Mouse (Mus musculus) olfactory bulb, adult 2 months (tissue): ENCODE results near the gene Olfr172. TPM values are rescaled to one million over a fixed set of nuclear protein-coding genes. Genes with fewer than 3 reads are reported as not detected.

ENCODE experiments used
- H3K27ac ChIP-seq: fragments of 200-500 bp; 2 replicates; pipeline ENCODE4 v1.5.1; 2012; ENCODE audit warnings: low read depth, low read length; ENCODE audit not compliant: insufficient read depth
- H3K4me1 ChIP-seq: fragments of 200-500 bp; 2 replicates; pipeline ENCODE4 v1.6.1; 2012; ENCODE audit warnings: low read length; ENCODE audit not compliant: control insufficient read depth, insufficient read depth
- H3K4me3 ChIP-seq: fragments of 200-500 bp; 2 replicates; pipeline ENCODE4 v1.5.1; 2012; ENCODE audit warnings: mild to moderate bottlenecking, low read depth, low read length, moderate library complexity; ENCODE audit not compliant: insufficient read depth
- CTCF ChIP-seq: fragments of 200-500 bp; IDR thresholded peaks from 2 replicates; pipeline ENCODE4 v1.5.1; 2012; ENCODE audit warnings: low read depth, mild to moderate bottlenecking, low read length, moderate library complexity; ENCODE audit not compliant: insufficient read depth
- POLR2A ChIP-seq: fragments of 200-500 bp; IDR thresholded peaks from 2 replicates; pipeline ENCODE4 v1.6.1; 2012; ENCODE audit warnings: mild to moderate bottlenecking, low read depth, low read length, moderate library complexity; ENCODE audit not compliant: insufficient read depth
- WGBS: fragments of 180-500 bp; shearing (Covaris S2); methylation state at CpG from one replicate; pipeline ENCODE4 v1.1.7; 2018; 5-methylcytosine and 5-hydroxymethylcytosine counted together
- polyA plus RNA-seq: library from polyadenylated mRNA; stranded (reverse); fragments of >200 nt; gene quantifications from 2 replicates; pipeline ENCODE4 v1.2.4, GENCODE M21; 2012; ENCODE audit warnings: low replicate concordance; ENCODE audit not compliant: missing spikeins, insufficient read depth, insufficient read length

Gene Olfr172
- polyA plus RNA-seq, 1 experiment = not detected

- H3K4me3 ChIP-seq = peak within 1 kb of the TSS; percentile 86
Observed at GRCm38 (mm10) chr16:58727477-58728131, 35.4 kb downstream of the Olfr172 start, which contains the start of gene Cldnd1. Gene Cldnd1 (plus strand): TSS chr16:58727910.

GRCm38 (mm10) chr16:58726680-58727476 is 36.1 kb downstream of the Olfr172 start:
- 80% methylated on average over 11 of the region's 11 CpGs for WGBS
- no peak for TF ChIP-seq POLR2A
- TF ChIP-seq CTCF = no peak
- Histone ChIP-seq H3K4me3 (no peak overlapping the region), H3K4me1 (peaks cover 6% of the 10 kb centered on the region), H3K27ac (no peak overlapping the region)

More at GRCm38 (mm10) chr16:58727477-58728131, 35.4 kb downstream of the Olfr172 start, which contains the start of gene Cldnd1:
- TF ChIP-seq CTCF (no peak), POLR2A (peak; percentile 57)
- 2% methylated on average over 33 of the region's 35 CpGs for WGBS
- H3K4me1 ChIP-seq = peaks cover 6% of the 10 kb centered on the region
- no peak within 1 kb of the TSS for H3K27ac ChIP-seq

- no peak overlapping the region for H3K4me3 ChIP-seq
- WGBS = over 99% methylated on average over 2 of the region's 2 CpGs
- no peaks in the 10 kb centered on the region for H3K4me1 ChIP-seq
Observed at GRCm38 (mm10) chr16:58722292-58722691, 40.7 kb downstream of the Olfr172 start.

GRCm38 (mm10) chr16:58718666-58719120 is 44.3 kb downstream of the Olfr172 start, which contains the start of gene Gpr15:
Gene Gpr15 (minus strand): TSS chr16:58719070.
- TF ChIP-seq CTCF (no peak), POLR2A (no peak)
- Histone ChIP-seq H3K4me1 (no peaks in the 10 kb centered on the region), H3K27ac (no peak within 1 kb of the TSS), H3K4me3 (no peak within 1 kb of the TSS)
- 95% methylated on average over 7 of the region's 7 CpGs for WGBS

More at GRCm38 (mm10) chr16:58722292-58722691, 40.7 kb downstream of the Olfr172 start:
- TF ChIP-seq CTCF (no peak), POLR2A (no peak)
- no peak overlapping the region for H3K27ac ChIP-seq

DNA sequence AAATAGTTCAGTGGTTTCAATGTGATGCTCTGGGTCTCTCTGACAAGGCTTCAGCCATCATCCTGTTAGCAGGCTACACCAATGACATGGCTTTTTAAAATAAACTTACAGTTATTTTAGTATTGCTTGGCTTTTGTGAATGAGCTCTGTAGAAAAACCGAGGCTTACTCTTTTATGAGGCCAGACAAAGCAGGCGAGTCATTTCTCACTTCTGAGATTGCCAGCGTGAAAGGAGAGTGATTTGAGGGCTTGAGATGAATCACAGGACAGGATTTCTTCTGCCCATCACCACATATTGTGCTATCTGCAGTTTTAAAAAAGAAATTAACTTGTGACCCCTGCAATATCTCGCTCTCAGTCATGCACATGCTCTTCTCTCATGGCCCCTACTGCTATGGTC is 48.0 kb downstream of the Olfr172 start:
- TF ChIP-seq CTCF = no peak
- no peak for TF ChIP-seq POLR2A
- WGBS = 72% methylated on average over 4 of the region's 4 CpGs

GRCm38 (mm10) chr16:58713128-58713527 is 49.8 kb downstream of the Olfr172 start:
- no peaks in the 10 kb centered on the region for H3K4me1 ChIP-seq
- 98% methylated on average over 1 of the region's 1 CpGs for WGBS
- TF ChIP-seq POLR2A = no peak
- no peak for TF ChIP-seq CTCF
- no peak overlapping the region for H3K27ac ChIP-seq
- no peak overlapping the region for H3K4me3 ChIP-seq

More for the DNA sequence above, 48.0 kb downstream of the Olfr172 start:
- Histone ChIP-seq H3K27ac (no peak overlapping the region), H3K4me3 (no peak overlapping the region), H3K4me1 (no peaks in the 10 kb centered on the region)

GRCm38 (mm10) chr16:58712221-58712620 is 50.8 kb downstream of the Olfr172 start:
- Histone ChIP-seq H3K4me1 (no peaks in the 10 kb centered on the region), H3K4me3 (no peak overlapping the region), H3K27ac (no peak overlapping the region)
- WGBS = 82% methylated on average over 8 of the region's 8 CpGs
- TF ChIP-seq CTCF = no peak
- no peak for TF ChIP-seq POLR2A

Other genes with a start within 250 kb of the Olfr172 start
- not detected in 2 replicates for gene St3gal6, start 238.9 kb downstream of the Olfr172 start, polyA plus RNA-seq
- not detected in 2 replicates for gene Gm813, start 146.2 kb downstream of the Olfr172 start, polyA plus RNA-seq
- gene E330017A01Rik, start 124.4 kb downstream of the Olfr172 start, polyA plus RNA-seq = not detected in 2 replicates
- not detected in 2 replicates for gene Cpox, start 92.9 kb downstream of the Olfr172 start, polyA plus RNA-seq
- gene Gpr15, start 44.1 kb downstream of the Olfr172 start, polyA plus RNA-seq = not detected in 2 replicates
- not detected in 2 replicates for gene Cldnd1, start 35.3 kb downstream of the Olfr172 start, polyA plus RNA-seq
- not detected in 2 replicates for gene Olfr173, start 37.1 kb upstream of the Olfr172 start, polyA plus RNA-seq
- not detected in 2 replicates for gene Olfr175-ps1, start 63.6 kb upstream of the Olfr172 start, polyA plus RNA-seq
- not detected in 2 replicates for gene Olfr177, start 111.6 kb upstream of the Olfr172 start, polyA plus RNA-seq
- gene Olfr178, start 128.9 kb upstream of the Olfr172 start, polyA plus RNA-seq = not detected in 2 replicates
- not detected in 2 replicates for gene Olfr181, start 165.6 kb upstream of the Olfr172 start, polyA plus RNA-seq
- gene Olfr180, start 166.2 kb upstream of the Olfr172 start, polyA plus RNA-seq = not detected in 2 replicates
- gene Olfr183, start 232.2 kb upstream of the Olfr172 start, polyA plus RNA-seq = not detected in 2 replicates